Mouse (Mus musculus) CH12.LX (cell line): ENCODE data around the gene Gns.

Experiments used
- CTCF ChIP-seq, 2 experiments: IDR thresholded peaks in 1 of 2; conservative IDR thresholded peaks in 1 of 2; 2 replicates each; pipeline ENCODE4 v1.5.1; 2011 to 2012; ENCODE audit warnings: low read depth in 2 of 2, low read length in 2 of 2, improper control_type of control experiment in 1 of 2, inconsistent platforms in 1 of 2, mild to moderate bottlenecking in 1 of 2, moderate library complexity in 1 of 2
- MAFK ChIP-seq: IDR thresholded peaks from 2 replicates; pipeline ENCODE4 v1.6.1; 2011; ENCODE audit warnings: low read length, improper control_type of control experiment; ENCODE audit not compliant: insufficient replicate concordance
- MAX ChIP-seq: IDR thresholded peaks from 2 replicates; pipeline ENCODE4 v1.6.1; 2011; ENCODE audit warnings: low read length, improper control_type of control experiment

- no peak for TF ChIP-seq CTCF (conservative IDR thresholded peaks at IDR 0.05 in 1 of 2, IDR thresholded peaks at IDR 0.05 in 1 of 2; ENCODE audit: low read depth in 2 of 2, low read length in 2 of 2)
- no peak for TF ChIP-seq MAFK
- no peak for TF ChIP-seq MAX
Measured at GRCm38 (mm10) chr10:121421023-121421422, 56.1 kb downstream of the Gns start.
